Mouse (Mus musculus) left cerebral cortex, postnatal 36 days (tissue): Measurements from ENCODE around the gene Tcap. TPM values are rescaled to one million over a fixed set of nuclear protein-coding genes. Genes with fewer than 3 reads are reported as not detected.
A peak's percentile ranks its signal among the peaks of the same experiment; 100 is the strongest.

Experiments
- DNase-seq, 2 experiments: peaks; one replicate each; pipeline ENCODE4 v3.0.0; 2021 to 2022; ENCODE audit warnings: low spot score in 2 of 2, mixed read lengths in 1 of 2
- intact Hi-C: fragments of 180-260 bp; cut with DNase I; formaldehyde crosslinking; loops from one replicate; pipeline ENCODE4 v1.15.1; 2025
- total RNA-seq, 2 experiments: library from RNA; stranded (reverse); gene quantifications; 2 replicates each; pipeline ENCODE4 v1.2.3; 2021

The Tcap gene
- 10 to 100 TPM; 11.8 to 14.4 TPM for total RNA-seq

DNA sequence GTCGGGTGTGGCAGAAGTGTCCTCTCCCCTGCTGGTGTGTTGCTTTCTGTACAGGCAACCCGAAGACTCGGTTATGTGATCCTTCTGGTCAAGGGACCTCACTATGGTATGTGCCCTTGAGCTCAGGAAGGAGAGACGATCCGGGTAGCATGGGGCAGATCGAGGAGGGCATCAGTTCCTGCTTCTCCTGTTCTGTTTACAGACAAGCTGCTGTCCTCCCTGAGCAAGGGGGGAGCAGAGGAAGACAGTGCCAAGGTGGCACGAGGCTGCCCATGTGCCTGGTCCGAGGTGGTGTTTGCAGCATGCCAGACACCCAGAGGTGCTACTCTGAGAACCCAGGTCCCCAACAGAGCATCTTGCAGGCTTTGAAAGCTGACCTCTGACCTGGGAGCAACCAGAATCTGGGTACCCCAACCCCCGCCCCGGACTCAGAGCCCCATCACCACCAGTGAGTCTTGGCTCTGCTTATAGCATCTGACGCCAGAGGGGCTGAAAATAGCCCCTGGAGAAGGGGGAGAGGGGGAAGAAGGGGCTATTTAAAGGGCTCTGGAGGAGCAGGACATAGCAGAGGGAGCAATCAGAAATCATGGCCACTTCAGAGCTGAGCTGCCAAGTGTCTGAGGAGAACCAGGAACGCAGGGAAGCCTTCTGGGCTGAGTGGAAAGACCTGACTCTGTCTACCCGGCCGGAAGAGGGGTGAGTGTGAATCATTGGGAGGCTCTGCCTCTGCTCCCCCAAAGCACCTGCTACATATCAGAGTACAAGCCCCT is at the start of gene Tcap:
Tcap (plus strand) TSS at position 551 of the 770 bp plus-strand sequence.
- DNase-seq: no peak
- intact Hi-C loops: no loop called here

DNA sequence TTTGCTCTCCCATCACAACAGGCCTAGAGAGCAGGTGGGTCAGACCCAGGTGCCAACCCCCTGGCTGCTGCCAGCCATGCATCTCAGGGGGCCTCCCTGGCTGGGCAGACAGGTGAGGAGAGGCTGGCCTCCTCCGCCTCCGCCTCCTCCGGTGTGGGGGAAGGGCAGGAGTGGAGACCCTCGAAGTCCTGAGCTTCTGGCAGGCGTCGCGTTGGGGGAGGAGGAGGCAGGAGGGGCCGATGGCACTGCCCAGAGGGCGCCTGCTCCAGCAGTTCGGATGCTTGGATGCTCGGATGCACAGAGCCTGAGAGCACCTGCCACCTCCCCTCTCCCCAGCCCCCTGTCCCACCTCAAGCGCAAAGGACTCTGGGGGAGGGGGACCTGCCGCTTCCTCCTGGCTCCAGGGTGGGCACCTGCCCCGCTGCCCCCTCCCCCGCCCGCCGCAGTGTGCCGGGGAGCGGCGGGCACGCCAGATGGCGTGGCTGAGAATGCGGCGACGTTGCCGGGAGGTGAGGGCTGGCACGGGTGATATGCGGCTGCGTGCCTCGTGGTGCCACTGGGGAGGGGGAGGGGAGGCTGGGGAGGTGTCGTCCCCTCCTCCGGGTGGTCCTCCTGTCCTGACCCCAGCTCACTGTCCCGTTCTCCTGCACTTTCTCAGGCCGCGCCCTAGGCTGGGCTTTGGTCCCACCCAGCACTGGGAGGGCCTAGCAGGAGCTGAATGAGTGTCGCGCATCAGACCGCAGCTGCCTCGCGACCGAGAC is 49.5 kb upstream of the Tcap start:
- DNase-seq: peak; percentile 50 to 65
- intact Hi-C loops: loop anchor here (10.0 kb wide), 1 partner anchor 211 kb away; the partner anchor contains the start of gene Ikzf3

DNA sequence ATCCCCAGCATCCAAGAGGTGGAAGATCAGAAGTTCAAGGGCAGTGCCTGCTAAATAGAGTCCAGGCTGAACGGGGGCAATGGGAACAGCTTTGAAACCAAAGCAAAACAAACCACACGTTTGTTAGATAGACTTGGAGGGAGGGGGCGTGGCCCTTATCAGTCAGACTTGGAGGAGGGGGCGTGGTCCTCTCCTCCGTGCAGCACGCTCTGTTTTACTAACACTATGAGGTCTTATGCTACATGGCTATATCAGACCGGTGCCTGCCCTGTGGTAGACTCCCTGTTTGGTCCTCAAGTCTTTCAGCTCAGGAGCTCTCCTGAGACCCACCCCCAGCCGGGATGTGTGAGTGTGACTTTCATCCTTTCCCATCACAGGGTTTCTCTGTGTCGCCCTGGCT is 48.4 kb upstream of the Tcap start:
- intact Hi-C loops: loop anchor here (10.0 kb wide), 1 partner anchor 210 kb away; the partner anchor contains the start of gene Ikzf3
- DNase-seq: no peak

DNA sequence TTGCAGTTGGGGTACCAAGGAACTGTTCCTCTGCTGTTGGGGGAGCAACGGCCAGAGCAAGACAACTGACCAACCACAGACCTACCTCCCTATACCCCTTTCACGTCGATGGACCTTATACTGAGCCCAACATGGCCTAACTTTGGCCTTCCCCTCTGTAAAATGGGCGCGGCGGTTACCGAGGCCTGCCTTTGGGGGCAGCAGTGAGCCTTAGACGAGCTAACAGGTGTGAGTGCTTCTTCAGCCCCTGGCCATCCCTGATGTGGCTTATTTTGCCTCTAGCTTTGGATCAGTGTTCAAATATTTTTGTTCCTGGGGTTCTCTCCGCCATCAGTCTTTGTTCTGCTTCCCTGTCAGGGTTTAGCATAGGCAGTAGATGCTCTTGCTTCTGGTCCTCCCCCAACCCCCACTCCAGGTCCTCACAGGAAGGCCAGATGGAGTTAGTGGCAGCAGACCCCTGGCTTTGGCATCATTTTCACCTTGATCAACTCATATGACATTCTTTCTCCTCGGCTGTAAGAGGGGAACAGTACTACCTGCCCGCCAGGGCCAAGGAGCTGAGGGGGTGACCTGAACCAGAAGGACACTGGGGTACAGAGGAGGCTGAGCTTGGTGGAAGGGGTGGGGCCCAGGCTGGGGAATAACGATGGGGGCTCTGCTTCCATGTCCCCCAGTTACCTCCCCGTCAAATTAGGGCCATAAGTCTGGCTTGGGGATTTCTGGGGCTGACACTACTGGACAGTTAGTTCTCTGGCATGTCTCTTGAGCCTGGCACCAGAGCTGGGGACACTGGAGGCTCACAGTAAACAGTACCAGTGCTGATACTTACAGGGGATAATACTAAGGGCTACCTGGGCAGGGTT is 47.1 kb upstream of the Tcap start:
- no peak for DNase-seq

DNA sequence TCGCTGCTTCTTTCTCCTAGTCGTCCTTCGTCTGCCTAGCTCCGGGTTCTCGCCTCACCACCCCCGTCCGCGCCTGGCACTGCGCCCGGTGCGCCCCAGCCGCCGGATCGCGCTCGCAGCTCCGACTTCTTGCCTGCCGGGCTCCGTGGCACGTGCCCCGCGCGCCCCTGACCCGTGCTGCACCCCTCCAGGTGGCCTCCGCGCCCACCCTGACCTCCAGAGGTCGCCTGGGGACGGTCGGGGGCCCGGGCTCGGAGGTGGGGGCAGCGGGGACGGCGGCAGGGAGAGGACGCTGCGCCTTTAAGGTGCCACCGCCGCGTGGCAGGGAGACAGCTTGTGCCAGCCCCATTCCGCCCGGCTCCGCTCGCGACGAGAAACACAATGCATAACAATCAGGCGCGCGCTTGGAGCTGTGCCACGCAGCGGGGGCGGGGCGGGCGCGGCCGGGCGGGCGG is 45.1 kb upstream of the Tcap start:
- DNase-seq: peak; percentile 89 to 95
- intact Hi-C loops: loop anchor here (10.0 kb wide), 1 partner anchor 206 kb away; the partner anchor contains the start of gene Ikzf3

More for the DNA sequence above, 47.1 kb upstream of the Tcap start:
- intact Hi-C loops: loop anchor here (10.0 kb wide), 1 partner anchor 208 kb away; the partner anchor contains the start of gene Ikzf3

DNA sequence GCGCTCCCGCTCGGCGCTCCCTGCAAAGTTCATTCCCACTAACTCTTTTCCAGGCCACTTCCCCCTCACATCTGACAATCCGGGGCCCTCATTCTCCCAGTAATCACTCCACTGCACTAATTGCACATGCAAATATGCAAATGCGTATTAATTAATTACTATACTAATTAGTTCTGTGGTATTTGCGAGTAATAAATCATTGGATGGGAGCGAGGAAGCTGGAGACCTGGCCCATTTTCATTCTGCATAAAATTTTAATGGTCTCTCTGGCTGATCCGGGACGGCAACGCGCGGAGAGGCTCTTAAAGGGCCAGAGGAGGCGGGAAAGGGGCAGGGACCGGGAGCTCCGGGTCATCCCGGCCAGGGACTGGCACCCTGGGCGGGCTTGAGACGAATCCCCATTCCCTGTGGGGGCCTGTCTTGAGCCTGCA is 44.5 kb upstream of the Tcap start:
- peak; percentile 46 to 49 for DNase-seq
- intact Hi-C loops: loop anchor here (10.0 kb wide), 1 partner anchor 206 kb away; the partner anchor contains the start of gene Ikzf3

DNA sequence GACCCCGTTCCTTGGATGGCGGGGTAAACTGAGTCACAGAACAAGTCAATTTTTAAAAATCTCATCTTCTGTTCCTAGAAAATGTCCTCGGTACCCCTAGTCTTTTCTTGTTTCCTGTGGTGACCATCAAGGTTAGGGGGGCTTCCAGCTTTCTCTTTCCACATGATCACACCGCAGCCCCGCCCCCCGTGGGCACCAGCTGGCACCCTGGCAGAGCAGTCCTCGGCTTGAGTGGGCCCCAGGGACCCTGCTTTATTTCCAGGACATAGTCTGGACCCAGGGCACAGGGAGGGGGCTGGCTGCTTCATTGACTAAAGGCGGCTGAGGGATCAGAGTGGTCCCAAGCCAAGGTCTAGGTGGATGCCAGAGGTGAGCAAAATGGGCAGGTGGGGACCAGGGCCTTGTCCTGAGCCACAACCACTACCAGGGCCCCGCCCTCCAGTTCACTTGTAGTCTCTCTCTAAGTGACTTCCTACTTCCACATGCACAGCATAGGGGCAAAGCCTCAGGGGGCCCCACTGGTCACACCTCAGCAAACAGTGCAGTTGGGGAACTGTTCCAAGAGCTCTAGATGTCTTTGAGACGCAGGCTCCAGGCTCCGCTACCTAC is 43.8 kb upstream of the Tcap start:
- no peak for DNase-seq
- intact Hi-C loops: loop anchor here (5.0 to 10.0 kb wide), 2 partner anchors 98 to 205 kb away; partner anchors contain the start of genes Ikzf3 and Mien1

DNA sequence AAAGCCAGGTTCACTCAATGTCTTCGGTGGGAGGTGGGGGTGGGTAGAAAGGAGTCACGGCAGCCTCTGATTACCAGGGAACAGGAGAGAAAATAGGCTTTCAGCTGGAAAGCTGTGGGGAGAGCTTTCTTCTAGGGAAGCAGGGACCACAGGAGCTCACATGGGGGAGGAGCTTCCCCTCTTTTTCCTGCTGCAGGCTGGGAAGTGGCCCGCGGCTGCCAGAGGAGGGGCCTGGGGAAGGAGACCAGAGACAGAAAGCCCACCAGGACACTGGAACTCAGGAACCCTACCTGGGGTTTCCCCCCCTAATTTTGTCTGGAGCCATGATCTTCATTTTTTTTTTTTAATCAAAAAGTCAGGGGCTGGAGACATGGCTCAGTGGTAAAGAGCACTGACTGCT is 43.0 kb upstream of the Tcap start:
- no peak for DNase-seq
- intact Hi-C loops: loop anchor here (5.0 kb wide), 1 partner anchor 97 kb away; the partner anchor contains the start of gene Mien1

DNA sequence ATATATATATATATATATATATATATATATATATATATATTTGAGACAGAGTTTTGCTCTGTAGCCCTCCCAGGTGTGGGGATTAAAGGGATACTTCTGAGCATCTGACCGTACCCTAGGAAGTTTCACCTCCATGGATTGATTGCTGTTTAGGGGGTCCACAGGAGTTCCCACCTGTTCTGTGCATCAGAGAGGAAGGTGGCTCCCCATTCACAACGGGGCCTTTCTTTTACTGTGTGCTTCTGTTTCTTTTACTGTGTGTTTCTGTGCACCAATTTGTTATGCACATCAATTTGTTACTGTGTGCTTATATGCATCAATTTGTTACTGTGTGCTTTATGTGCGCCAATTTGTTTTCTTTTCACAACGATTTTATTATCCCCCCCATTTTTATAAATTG is 42.4 kb upstream of the Tcap start:
- DNase-seq: no peak
- intact Hi-C loops: loop anchor here (5.0 kb wide), 1 partner anchor 96 kb away; the partner anchor contains the start of gene Mien1

DNA sequence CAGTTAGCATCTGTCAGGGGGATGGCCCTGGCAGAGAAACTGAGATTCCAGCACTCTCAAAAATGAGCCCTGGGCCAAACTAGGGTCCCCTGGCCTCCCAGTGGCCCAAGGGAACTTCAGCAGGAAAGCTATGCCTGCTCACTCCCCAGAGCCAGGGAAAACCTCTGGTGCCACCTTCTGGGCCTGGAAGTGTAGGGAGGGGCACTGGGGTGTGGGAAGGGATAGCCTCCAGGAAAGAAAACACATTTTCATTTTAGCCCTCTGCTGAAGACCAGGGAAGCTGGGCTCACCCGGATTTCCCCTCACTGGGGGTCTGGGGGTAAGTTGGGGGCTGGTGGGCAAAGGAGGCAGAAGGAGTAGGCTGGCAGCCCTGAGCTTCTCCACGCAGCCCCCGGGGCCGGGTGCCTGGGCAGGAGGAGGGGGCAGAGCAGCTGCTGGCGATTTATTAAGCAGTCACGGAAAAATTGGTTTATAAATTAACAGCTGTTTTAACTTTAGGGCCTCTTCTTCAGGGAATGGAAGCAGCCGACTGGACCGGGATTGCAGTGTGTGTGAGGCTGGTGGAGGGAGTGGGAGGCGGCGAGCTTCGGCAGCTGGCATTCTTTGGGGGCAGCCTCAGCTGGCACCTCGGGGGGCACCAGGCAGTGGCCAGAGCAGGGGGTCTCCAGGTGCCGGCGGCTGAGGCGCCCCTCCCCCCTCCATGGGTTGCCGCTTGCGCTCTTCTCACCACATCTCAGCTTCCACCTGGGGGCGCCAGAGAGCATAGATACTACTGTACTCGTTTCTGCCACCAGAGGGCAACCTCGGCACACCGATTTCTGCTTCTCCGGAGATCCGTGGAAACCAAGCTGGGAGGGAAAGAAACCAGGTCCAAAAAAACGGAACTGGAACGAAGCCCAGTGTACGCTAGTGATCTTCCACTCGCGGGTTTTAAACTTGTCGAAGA is 41.3 kb upstream of the Tcap start:
- intact Hi-C loops: loop anchor here (1.0 to 5.0 kb wide), 4 partner anchors 47 to 115 kb away; partner anchors contain the start of gene Mien1
- DNase-seq: peak; percentile 96 to 98

DNA sequence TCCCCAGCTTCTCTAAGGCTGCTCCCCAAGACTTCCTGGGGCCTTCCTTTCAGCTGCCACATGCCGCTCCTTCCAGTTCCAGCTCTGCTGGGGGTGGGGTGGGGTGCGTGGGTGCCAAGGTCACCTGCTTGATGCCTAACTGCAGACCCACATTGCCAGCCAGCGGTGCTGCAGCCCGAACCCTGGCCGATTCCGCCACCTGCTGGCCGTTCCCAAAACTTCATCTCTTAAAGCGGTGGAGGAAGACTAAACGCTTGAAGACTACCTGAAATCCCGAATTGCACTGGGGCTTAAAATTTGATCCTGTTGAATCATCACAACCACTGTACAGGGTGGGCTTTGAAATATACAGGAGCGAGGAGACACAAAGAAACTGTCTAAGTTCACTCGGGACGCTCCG is 38.4 kb upstream of the Tcap start:
- DNase-seq: peak; percentile 81 to 86
- intact Hi-C loops: no loop called here

DNA sequence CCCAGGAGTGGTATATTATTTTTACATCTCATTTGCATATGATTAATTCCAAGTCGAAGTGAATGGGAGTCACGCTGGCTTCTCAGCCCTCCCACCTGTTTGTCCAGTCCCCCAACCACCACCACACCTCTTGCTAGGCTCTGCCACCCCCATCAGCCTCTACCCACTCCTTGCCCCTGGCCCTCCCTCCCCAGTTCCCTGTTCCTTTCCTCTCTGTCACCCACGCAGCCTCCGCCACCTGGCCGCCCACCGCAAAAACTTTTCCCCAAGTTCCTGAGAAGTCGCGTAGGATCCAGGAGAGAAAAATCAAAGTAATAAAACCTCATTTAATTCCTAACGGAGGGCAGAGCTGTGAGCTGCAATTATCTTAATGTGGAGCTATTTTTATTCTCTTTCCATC is 37.4 kb upstream of the Tcap start:
- intact Hi-C loops: no loop called here
- peak; percentile 60 to 69 for DNase-seq

DNA sequence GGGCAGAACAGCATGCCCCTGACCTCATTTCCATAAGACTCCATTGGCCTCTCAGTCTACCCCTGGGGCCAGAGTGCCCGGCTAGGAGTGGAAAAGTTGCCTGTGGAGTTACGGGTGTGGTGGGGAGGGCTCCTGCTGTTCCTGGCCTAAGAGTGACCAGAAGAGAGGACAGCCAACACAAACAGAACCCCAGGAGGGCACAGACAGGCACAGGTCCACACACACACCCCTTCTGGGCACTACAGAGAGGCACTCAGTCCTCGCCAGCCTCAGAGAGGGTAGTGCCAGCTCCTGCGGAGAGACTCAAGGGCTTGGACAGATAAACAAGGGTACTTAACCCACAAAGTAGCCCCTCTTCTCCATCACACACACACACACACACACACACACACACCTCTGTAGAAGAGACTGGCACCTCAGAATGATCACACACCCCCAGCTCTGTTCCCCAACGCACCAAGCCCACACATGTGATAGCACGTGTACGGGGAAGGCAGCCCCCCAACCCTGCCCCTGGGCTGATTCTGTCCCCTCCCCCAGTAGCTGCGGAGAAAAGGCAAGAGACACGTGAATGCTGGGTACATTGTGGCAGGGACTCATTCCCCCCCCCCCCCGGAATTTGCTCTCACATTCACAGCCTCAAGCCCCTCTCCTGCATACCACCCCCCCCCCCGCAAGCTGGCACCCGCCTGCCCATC is 36.1 kb upstream of the Tcap start:
- no peak for DNase-seq
- intact Hi-C loops: no loop called here

DNA sequence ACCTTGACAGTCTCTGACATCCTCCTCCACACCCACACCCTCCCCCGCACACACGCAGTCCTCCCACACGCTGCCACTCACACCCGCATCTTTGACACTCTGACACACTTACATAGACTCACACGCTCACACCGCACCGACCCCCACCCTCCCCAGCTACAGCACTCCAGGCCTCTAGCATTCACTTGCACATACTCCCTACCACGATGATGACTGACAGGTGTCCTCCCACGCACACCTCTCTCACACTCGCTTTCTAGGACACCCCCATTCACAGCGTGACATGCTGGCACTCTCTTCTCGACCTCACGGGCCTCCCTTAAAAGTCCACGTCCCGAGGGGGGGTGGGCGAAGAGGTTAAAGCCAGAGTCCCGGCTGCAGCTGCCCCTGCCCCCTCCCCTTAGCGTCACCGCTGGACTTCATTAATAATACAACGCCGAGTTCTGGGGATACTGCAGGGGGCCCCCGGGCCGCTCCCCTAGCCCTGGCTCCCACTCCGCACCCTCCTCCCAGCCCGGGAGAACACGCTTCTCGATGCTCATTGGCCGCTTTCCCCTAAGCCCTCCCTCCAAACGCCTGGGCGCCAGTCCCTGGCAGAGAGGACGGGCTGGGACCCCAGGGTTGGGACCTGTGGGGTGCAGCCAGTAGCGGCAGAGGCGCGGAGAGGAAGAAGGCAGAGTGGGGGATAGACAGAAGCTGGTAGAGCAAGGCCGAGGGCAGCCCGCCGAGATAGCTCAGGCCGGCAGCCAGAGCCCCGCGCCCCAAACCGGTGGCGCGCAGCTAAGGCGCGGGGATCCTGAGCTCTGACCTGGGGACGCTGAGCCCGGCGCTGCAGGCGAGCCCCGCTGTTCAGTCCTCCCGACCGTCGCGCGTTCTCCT is 35.3 kb upstream of the Tcap start, which contains the start of gene Ppp1r1b:
Ppp1r1b (plus strand) TSS at position 322 of the 879 bp plus-strand sequence.
- peak; percentile 71 to 77 for DNase-seq
- intact Hi-C loops: no loop called here

DNA sequence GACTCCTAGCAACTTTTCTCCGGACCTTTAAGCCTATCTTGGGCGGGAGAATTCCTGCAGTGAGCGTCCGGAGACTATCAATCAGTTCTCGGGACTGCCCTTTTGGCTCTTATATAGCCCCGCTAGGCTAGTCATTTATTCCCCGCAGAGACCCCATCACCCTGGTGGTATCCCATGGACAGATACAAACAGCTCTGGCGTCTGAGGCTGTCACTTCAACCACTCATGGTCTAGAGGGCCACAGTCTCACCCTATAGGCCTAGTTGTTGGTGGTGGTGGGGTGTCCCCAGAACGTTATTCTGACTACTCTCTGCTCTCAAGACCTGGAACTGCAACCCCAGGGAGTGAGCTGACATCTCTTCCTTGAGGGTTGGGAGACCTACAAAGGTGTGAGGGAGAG is 34.3 kb upstream of the Tcap start:
- intact Hi-C loops: no loop called here
- no peak for DNase-seq
